In the genomic region with DNA sequence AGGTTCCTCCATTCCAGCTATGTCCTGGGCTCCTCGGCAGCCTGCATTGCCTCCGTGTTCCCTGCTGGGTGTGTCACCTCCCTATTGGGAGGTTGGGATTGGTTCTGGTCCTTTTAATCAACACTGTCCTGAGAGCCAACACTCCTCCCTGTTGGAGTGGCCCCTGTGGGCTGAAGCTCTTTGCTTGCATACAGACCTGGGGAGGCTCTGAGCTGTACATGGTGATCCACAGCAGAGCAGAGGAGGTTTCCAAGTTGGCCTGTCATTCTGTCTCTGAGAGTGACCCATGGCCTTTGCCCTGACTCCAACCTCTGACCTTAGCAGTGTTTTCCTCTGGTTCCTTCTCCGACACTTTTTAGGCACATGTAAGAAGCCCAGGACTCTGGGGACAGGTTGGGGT, we compare ENCODE assay signal across 15 mouse cellular contexts.
DNase-seq lines count a peak whose midpoint lies in the region; ATAC-seq lines count a peak whose summit lies in the region.
"Had no signal": no experiment of that assay in that cellular context is flagged by ENCODE, and none has a peak within 500 bp of the region (broad histone marks: within the 10 kb centered on the region; RNA-seq: fewer than 3 reads in every experiment).

No protein-coding gene starts in this region.

- H3K4me1 ChIP-seq in heart, embryonic 10.5 days = 0 out of 2 replicates have a peak, but pooled peaks cover 7% of the 10 kb centered on the region
- peaks cover 26% of the 10 kb centered on the region for H3K4me1 ChIP-seq in forebrain, embryonic 16.5 days (replicated peaks; ENCODE audit: control insufficient read depth, insufficient read depth, low read length)
- peaks cover 39% of the 10 kb centered on the region for H3K4me1 ChIP-seq in midbrain, embryonic 13.5 days (replicated peaks)
- H3K4me1 ChIP-seq: liver, embryonic 13.5 days had no signal

- H3K9ac ChIP-seq in forebrain, embryonic 16.5 days (replicated peaks; ENCODE audit: low read depth, low read length) = no peak overlapping the region
- H3K9ac ChIP-seq in midbrain, embryonic 13.5 days (replicated peaks) = no peak overlapping the region
- H3K9ac ChIP-seq: heart, embryonic 13.5 days; liver, embryonic 13.5 days had no signal

- DNase-seq in heart, adult 9 months (ENCODE audit: low spot score in 2 of 2) = peak; percentile 13 to 17
- DNase-seq in heart, embryonic 10.5 days (ENCODE audit: low spot score) = no peak
- peak; percentile 2 to 10 for DNase-seq in kidney, postnatal 36 days
- no peak for DNase-seq in kidney, adult 18-20 months
- no peak for DNase-seq in urinary bladder, postnatal 25 days (ENCODE audit: low spot score)
- no peak for DNase-seq in layer of hippocampus, adult 8-10 months (ENCODE audit: low spot score in 2 of 2)
- DNase-seq: adrenal gland, adult 2 months; cerebellum, adult 18-20 months; gastrocnemius, postnatal 14 days; liver, embryonic 13.5 days had no signal

- H3K9me3 ChIP-seq in heart, embryonic 10.5 days = no peaks in the 10 kb centered on the region
- H3K9me3 ChIP-seq in forebrain, embryonic 16.5 days (ENCODE audit: control insufficient read depth, low read length) = no peaks in the 10 kb centered on the region
- no peaks in the 10 kb centered on the region for H3K9me3 ChIP-seq in midbrain, embryonic 13.5 days
- H3K9me3 ChIP-seq: G1E; heart, embryonic 13.5 days; liver, embryonic 13.5 days had no signal

- H3K27me3 ChIP-seq in heart, embryonic 10.5 days (ENCODE audit: insufficient read depth, poor library complexity, severe bottlenecking) = peaks cover 40% of the 10 kb centered on the region
- H3K27me3 ChIP-seq in forebrain, embryonic 16.5 days (replicated peaks; ENCODE audit: control insufficient read depth, insufficient read depth, low read length) = peaks cover 40% of the 10 kb centered on the region
- H3K27me3 ChIP-seq in midbrain, embryonic 13.5 days = peaks cover 43% of the 10 kb centered on the region

- no peak overlapping the region for H3K4me2 ChIP-seq in forebrain, embryonic 16.5 days (ENCODE audit: low read length)
- H3K4me2 ChIP-seq in midbrain, embryonic 13.5 days (replicated peaks) = no peak overlapping the region
- H3K4me2 ChIP-seq: heart, embryonic 13.5 days; liver, embryonic 13.5 days had no signal

- 34% methylated on average over 3 of the region's 3 CpGs for WGBS in heart, embryonic 10.5 days
- WGBS in forebrain, embryonic 16.5 days = 62% methylated on average over 3 of the region's 3 CpGs
- 56% methylated on average over 3 of the region's 3 CpGs for WGBS in midbrain, embryonic 13.5 days

- H3K4me3 ChIP-seq in heart, embryonic 10.5 days = no peak overlapping the region
- H3K4me3 ChIP-seq in forebrain, embryonic 16.5 days (replicated peaks; ENCODE audit: low read length) = no peak overlapping the region
- no peak overlapping the region for H3K4me3 ChIP-seq in midbrain, embryonic 13.5 days (replicated peaks)
- H3K4me3 ChIP-seq: heart, embryonic 13.5 days; liver, embryonic 13.5 days; myocyte had no signal

- no peak for ATAC-seq in forebrain, embryonic 16.5 days
- ATAC-seq in midbrain, embryonic 13.5 days = no peak

- H3K27ac ChIP-seq in heart, embryonic 10.5 days = no peak overlapping the region
- H3K27ac ChIP-seq in forebrain, embryonic 16.5 days (ENCODE audit: low read length) = peak overlapping the region; percentile 78; the same call in 1 of the 2 replicates
- peak overlapping the region; percentile 92 for H3K27ac ChIP-seq in midbrain, embryonic 13.5 days
- H3K27ac ChIP-seq: heart, embryonic 13.5 days; liver, embryonic 13.5 days had no signal

- H3K36me3 ChIP-seq in heart, embryonic 10.5 days = no peaks in the 10 kb centered on the region
- no peaks in the 10 kb centered on the region for H3K36me3 ChIP-seq in forebrain, embryonic 16.5 days (ENCODE audit: control insufficient read depth, insufficient read depth)
- no peaks in the 10 kb centered on the region for H3K36me3 ChIP-seq in midbrain, embryonic 13.5 days
- H3K36me3 ChIP-seq: G1E; heart, embryonic 13.5 days; liver, embryonic 13.5 days had no signal

Comparison
In these comparisons a context has a peak if more than half of its experiments do, and no peak if none do; other contexts are left out.
1. DNase-seq: peak in heart, adult 9 months (2 of 2) and kidney, postnatal 36 days (2 of 2); none in heart, embryonic 10.5 days (single experiment), kidney, adult 18-20 months (single experiment), urinary bladder, postnatal 25 days (single experiment) and layer of hippocampus, adult 8-10 months (0 of 2).